Mouse (Mus musculus) bone marrow macrophage, adult 2 months (primary cell): ENCODE data around the gene Apex2.

Experiments used
- CTCF ChIP-seq: IDR thresholded peaks from 2 replicates; pipeline ENCODE4 v1.5.1; 2012; ENCODE audit warnings: low read depth, mild to moderate bottlenecking, low read length, moderate library complexity
- POLR2A ChIP-seq: IDR thresholded peaks from 2 replicates; pipeline ENCODE4 v1.6.1; 2012; ENCODE audit warnings: mild to moderate bottlenecking, low read depth, low read length, borderline replicate concordance

DNA sequence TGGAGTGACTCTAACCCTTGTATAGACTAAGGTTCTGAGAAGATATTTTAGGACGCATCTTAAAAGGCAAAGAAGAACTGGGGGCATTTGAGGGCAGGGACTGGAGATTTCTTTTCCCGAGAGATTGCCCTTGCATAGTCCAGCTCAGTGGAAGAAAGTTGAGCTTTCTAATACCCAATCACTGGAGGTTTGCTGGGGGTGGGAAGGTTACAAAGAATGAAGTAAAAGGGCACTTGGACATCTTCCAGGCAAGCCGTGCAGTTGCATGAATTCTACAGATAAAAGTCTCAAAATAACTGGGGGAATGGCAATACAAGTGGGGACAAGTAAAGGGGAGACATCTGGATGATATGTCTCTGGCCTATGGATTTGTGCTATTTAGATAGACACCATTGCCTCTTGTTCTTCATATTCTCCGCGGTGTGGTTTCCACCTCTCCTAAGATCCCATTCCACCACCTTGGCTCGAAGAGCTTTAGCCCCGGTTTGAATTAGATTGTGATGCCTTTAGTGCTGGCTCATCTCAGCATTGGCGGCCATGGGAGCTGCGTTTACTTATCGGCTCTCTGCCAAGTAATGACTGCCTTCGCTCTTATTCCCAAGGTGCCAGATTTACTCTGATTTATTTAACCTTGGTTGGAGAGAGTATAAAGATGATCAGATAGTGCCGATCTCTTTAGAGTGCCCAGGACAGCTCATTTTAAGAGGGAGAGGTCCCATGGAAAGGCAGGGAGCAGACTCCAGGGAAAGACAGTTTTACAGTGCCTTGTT is 3.8 kb upstream of the Apex2 start:
- TF ChIP-seq POLR2A (no peak), CTCF (no peak)
